7 mouse cellular contexts compared by ENCODE assay signal in genomic region chr7:12835193-12835671, GRCm38 (mm10). TPM values are rescaled to one million over a fixed set of nuclear protein-coding genes. Genes with fewer than 3 reads are reported as not detected.
DNase-seq lines count a peak whose midpoint lies in the region; ATAC-seq and TF ChIP-seq lines count a peak whose summit lies in the region.

No protein-coding gene starts in this region.

- H3K4me3 ChIP-seq in kidney, embryonic 16.5 days (ENCODE audit: low read length): peak overlapping the region; percentile 66
- H3K4me3 ChIP-seq in stomach, postnatal 0 days (ENCODE audit: low read depth, low read length): peak overlapping the region; percentile 69

- intact Hi-C loops in gastrocnemius, postnatal 14 days (cut with DNase I; ENCODE audit: low total_unique reads): no loop called here

- no peak for TF ChIP-seq CTCF in stomach, postnatal 0 days (IDR thresholded peaks at IDR 0.05; ENCODE audit: low read depth)

- H3K9ac ChIP-seq in kidney, embryonic 16.5 days (replicated peaks; ENCODE audit: low read length): peak overlapping the region; percentile 69
- peak overlapping the region; percentile 69 for H3K9ac ChIP-seq in stomach, postnatal 0 days (ENCODE audit: low read length)

- H3K27me3 ChIP-seq in kidney, embryonic 16.5 days (ENCODE audit: insufficient read depth, low read length): no peaks in the 10 kb centered on the region
- H3K27me3 ChIP-seq in stomach, postnatal 0 days (ENCODE audit: control insufficient read depth, insufficient read depth, low read length): no peaks in the 10 kb centered on the region

- DNase-seq in right cerebral cortex, postnatal 4 days: peak; percentile 16
- DNase-seq in right cerebral cortex, postnatal 36 days (ENCODE audit: low spot score in 2 of 2): no peak
- DNase-seq in cerebellum, adult 9-10 months: peak; percentile 65
- DNase-seq in gastrocnemius, postnatal 14 days: peak; percentile 19
- DNase-seq in lung, postnatal 14 days: peak; percentile 45
- DNase-seq in stomach, postnatal 0 days (ENCODE audit: low spot score): peak; percentile 23

- H3K4me1 ChIP-seq in kidney, embryonic 16.5 days (ENCODE audit: insufficient read depth, low read length): no peaks in the 10 kb centered on the region
- 0 out of 2 replicates have a peak, but pooled peaks cover 2% of the 10 kb centered on the region for H3K4me1 ChIP-seq in stomach, postnatal 0 days (replicated peaks; ENCODE audit: control insufficient read depth, insufficient read depth)

- H3K27ac ChIP-seq in kidney, embryonic 16.5 days (ENCODE audit: low read length): peak overlapping the region; percentile 68
- peak overlapping the region; percentile 81 for H3K27ac ChIP-seq in stomach, postnatal 0 days (replicated peaks)

- H3K36me3 ChIP-seq in kidney, embryonic 16.5 days (ENCODE audit: insufficient read depth, low read length): peaks cover 44% of the 10 kb centered on the region
- peaks cover 15% of the 10 kb centered on the region for H3K36me3 ChIP-seq in stomach, postnatal 0 days (ENCODE audit: control insufficient read depth, insufficient read depth, low read length)

- no peak for TF ChIP-seq EP300 in stomach, postnatal 0 days (optimal IDR thresholded peaks at IDR 0.05)

- H3K9me3 ChIP-seq in kidney, embryonic 16.5 days (ENCODE audit: low read length): peaks cover 36% of the 10 kb centered on the region
- peaks cover 4% of the 10 kb centered on the region; the same call in 1 of the 2 replicates for H3K9me3 ChIP-seq in stomach, postnatal 0 days (ENCODE audit: control insufficient read depth, low read length)

- H3K4me2 ChIP-seq in kidney, embryonic 16.5 days (replicated peaks; ENCODE audit: low read depth, low read length): peak overlapping the region; percentile 68
- H3K4me2 ChIP-seq in stomach, postnatal 0 days (replicated peaks; ENCODE audit: low read depth): peak overlapping the region; percentile 68

- 31% methylated on average over 13 of the region's 13 CpGs for WGBS in kidney, embryonic 16.5 days
- WGBS in stomach, postnatal 0 days: 24% methylated on average over 13 of the region's 13 CpGs

- ATAC-seq in kidney, embryonic 16.5 days (ENCODE audit: low FRiP score, low TSS enrichment): peak; percentile 70
- peak; percentile 54 for ATAC-seq in stomach, postnatal 0 days (ENCODE audit: low FRiP score, low TSS enrichment)

RNA-seq across cellular contexts. Expression of gene Zfp110, which starts 0.7 kb away (rescaled TPM):
- 10 to 100 TPM in 1 of 2 experiments, 1 to 10 TPM in 1; 9.7 to 10.2 TPM for total RNA-seq in gastrocnemius, postnatal 14 days (2021)
- polyA plus RNA-seq in kidney, embryonic 16.5 days (2015; fragmentation: Nextera tagmentation; extraction: Ambion mirVana): 36.0 and 38.8 TPM in 2 replicates
- 15.9 and 16.9 TPM in 2 replicates for polyA plus RNA-seq in stomach, postnatal 0 days (2015; fragmentation: Nextera tagmentation; extraction: Ambion mirVana)

RNA-seq across cellular contexts. Expression of gene Zfp329, which starts 16.6 kb away (rescaled TPM):
- total RNA-seq in gastrocnemius, postnatal 14 days (2021): 1 to 10 TPM; 4.4 to 4.6 TPM
- polyA plus RNA-seq in kidney, embryonic 16.5 days (2015; fragmentation: Nextera tagmentation; extraction: Ambion mirVana): 13.6 and 17.5 TPM in 2 replicates
- polyA plus RNA-seq in stomach, postnatal 0 days (2015; fragmentation: Nextera tagmentation; extraction: Ambion mirVana): 5.9 and 6.4 TPM in 2 replicates

RNA-seq across cellular contexts. Expression of gene Zscan18, which starts 31.8 kb away (rescaled TPM):
- total RNA-seq in gastrocnemius, postnatal 14 days (2021): 1 to 10 TPM; 2.3 to 3.2 TPM
- polyA plus RNA-seq in kidney, embryonic 16.5 days (2015; fragmentation: Nextera tagmentation; extraction: Ambion mirVana): 9.0 and 9.9 TPM in 2 replicates
- 1.3 and 1.7 TPM in 2 replicates for polyA plus RNA-seq in stomach, postnatal 0 days (2015; fragmentation: Nextera tagmentation; extraction: Ambion mirVana)

RNA-seq across cellular contexts. Expression of gene Zfp128, which starts 45.7 kb away (rescaled TPM):
- 1 to 10 TPM; 1.9 to 2.1 TPM for total RNA-seq in gastrocnemius, postnatal 14 days (2021)
- polyA plus RNA-seq in kidney, embryonic 16.5 days (2015; fragmentation: Nextera tagmentation; extraction: Ambion mirVana): 4.2 and 5.0 TPM in 2 replicates
- polyA plus RNA-seq in stomach, postnatal 0 days (2015; fragmentation: Nextera tagmentation; extraction: Ambion mirVana): 1.5 and 1.6 TPM in 2 replicates

Comparison
In these comparisons a context has a peak if more than half of its experiments do, and no peak if none do; other contexts are left out.
1. DNase-seq: peak in right cerebral cortex, postnatal 4 days (single experiment), cerebellum, adult 9-10 months (single experiment), gastrocnemius, postnatal 14 days (single experiment), lung, postnatal 14 days (single experiment) and stomach, postnatal 0 days (single experiment); none in right cerebral cortex, postnatal 36 days (0 of 2).